Mouse (Mus musculus): ENCODE measurements around the gene Zfp764.
"Not testable (repeated sequence)": the region's sequence is repeated elsewhere in the genome, so short reads cannot be mapped to it uniquely, and the experiment has no call there.

Zfp764 gene

DNA sequence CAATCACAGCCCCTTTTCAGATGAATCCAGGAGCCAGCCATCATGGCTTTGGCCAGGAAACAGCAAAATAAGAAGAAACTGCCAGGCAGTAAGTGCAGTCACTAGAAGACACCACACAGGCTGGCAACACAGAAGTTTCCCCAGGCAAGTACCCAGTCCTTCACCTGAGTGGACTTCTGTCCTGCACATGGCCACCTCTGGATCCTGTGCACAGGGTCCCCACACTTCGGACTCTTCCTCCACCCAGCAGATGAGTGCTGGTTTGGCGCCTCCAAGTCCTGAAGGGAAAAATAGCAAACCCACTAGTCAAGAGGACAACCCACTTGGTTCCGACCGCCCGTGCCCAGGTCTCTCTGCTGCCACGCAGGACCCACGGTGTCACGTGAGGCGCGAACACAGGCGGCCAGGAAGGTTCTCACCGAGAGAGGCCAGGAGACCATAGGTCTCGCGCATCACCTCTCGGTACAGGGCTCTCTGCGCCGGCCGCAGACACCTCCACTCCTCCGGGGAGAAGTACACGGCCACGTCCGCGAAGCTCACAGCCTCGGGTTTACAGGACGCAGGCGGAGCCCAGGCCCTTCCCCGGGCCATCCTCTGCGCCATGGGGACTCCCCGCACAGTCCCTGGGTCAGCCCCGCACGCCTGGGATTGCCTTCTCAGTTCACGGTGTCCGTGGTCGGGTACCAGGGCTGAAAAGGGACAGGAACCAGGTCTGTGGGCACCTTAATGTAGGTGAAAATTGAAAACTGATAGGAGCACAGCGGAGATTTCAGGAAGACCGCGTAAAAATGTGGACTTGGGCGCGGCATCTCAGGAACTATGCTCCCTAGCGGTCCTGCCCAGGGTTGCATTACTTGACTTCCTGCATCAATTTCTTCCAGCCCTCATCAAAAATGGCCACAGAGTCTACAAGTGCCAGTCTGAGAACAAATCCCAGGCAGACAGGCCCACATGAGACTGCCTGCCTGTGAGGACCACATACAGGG lies at the start of gene Zfp764:
Gene Zfp764 (minus strand): TSS at position 821 of the 986 bp plus-strand sequence.
- DNase-seq, result peak; percentile 91

DNA sequence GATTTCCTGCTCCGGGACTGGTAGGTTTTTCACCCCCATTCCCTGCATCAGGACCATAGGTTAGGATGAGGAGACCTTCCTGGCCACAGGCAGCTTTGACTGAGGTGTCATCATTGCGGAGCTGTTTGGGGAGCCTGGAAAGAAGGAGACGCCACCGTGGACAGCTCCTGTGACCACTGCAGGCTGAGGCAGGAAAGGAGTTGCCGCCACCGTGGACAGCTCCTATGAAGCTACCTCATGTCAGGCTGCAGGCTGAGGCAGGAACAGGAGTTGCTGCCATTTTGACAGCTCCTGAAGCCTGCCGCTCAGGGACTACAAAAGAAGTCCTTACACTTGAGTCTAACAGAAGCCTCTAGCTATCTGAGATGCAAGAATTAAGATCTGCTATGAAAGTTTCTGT lies 48.3 kb upstream of the Zfp764 start:
- no peak for DNase-seq

DNA sequence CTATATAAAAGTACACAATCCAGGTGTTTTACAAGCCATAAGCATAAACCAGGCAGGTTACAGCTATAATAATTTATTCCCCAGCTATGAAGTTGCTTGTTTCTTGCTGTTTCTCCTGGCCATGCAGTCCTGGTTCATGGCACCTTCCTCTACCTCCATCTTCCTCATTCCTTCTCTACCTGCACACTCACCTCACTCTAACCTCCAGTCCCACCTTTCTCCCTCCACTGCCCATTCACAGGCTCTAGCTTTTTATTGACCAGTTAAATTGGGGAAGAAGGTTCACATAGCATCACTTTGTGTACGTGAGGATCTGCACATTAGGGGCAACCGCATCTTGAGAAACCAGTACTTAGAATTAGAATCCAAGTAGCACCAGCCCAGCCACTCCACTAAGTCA lies 46.4 kb upstream of the Zfp764 start:
- no peak for DNase-seq

DNA sequence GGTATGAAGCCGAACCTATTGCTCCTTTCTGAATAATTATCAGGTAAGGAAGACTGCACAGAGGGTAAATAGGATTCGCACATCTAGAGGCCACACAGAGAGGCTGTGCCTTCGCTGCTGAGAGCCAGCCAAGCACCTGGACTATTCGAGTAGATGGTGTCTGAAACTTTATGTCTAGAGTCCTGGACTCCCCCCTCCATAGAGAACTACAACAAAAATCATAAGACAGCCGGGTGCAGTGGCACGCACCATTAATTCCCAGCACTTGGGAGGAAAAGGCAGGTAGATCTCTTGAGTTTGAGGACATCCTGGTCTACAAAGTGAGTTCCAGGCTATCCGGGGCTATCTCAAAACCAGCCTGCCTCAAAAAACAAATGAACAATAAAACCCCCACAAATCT lies 43.3 kb upstream of the Zfp764 start:
- DNase-seq, result no peak

DNA sequence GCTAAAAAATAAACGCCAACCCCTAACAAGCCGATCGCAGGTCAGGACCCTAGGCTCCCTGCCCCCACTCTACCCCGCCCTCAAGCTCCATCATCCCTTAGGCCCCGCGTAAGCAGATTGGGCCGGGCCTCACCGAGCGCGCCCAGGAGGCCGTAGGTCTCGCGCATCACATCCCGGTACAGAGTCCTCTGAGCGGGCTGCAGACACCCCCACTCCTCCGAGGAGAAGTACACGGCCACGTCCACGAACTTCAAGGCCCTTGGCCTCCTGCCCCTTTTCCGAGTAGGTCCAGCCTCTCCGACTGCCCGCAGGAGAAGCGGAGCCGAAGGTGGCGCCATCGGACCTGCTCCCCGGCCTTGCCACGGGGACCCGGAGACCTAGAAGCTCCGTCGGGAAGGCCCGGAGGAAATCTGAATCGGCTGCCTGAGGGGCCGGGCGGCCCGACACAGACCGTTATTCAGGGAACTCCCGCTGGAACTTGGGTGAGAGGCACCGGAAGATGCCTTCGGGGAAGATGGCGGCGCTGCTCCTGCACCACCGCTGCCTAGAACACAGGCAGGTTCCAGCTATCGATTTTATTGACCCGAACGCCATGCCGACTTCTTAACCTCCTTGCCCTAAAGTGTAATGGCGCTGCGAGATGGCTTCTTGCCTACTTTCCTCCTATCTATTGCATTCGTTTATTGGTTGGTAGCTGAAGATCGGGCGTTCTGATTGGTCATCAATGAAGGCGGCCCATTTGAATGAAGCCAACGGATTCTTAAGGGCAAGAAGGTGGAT lies 42.1 kb upstream of the Zfp764 start, which contains the start of gene Zfp689:
Gene Zfp689 (minus strand): TSS at position 638 of the 780 bp plus-strand sequence.
- DNase-seq, result peak; percentile 95

DNA sequence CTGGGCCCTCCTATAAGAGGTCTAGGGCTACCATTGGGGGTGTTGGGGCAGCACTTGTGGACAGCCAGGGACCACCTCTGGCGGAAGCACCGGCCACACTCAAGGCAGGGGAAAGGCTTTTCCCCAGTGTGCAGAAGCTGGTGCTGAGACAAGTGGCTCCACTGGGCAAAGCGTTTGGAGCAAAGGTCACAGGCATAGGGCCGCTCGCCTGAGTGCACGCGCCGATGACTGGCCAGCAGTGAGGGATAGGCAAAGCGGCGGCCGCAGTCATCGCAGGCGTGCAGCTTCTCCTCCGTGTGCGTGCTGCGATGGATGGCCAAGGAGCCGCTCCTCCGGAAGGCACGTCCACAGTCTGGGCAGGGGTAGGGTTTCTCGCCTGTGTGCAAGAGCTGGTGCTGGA lies 37.4 kb upstream of the Zfp764 start:
- no peak for DNase-seq

DNA sequence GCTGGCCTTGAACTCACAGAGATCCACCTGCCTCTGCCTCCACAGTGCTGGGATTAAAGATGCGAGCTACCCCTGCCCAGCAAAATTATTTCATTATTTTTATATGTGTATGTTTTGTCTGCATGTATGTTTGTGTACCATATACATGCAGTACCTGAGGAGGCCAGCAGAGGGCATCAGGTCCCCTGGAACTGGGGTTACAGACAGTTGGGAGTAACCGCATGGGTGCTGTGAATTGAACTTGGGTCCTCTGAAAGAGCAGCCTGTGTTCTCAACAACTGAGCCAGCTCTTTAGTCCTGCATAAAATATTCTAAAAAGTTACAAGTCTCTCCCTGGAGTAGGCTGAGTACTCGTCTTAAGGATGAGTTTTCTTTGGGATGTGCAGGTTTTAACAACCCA lies 31.1 kb upstream of the Zfp764 start:
- no peak for DNase-seq

DNA sequence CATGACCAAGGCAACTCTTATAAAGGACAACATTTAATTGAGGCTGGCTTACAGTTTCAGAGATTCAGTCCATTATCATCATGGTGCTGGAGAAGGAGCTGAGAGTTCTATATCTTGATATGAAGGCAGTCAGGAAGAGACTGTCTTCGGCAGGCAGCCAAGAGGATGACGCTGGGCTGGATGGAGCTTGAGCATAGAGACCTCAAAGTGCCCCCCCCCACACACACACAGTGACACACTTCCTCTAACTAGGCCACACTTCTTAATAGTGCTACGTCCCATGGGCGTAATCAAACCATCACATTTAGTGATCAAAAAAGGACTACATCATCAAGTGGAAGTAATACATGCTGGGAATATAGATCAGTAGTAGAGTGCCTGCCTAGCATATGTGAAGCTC lies 28.6 kb upstream of the Zfp764 start:
- no peak for DNase-seq

DNA sequence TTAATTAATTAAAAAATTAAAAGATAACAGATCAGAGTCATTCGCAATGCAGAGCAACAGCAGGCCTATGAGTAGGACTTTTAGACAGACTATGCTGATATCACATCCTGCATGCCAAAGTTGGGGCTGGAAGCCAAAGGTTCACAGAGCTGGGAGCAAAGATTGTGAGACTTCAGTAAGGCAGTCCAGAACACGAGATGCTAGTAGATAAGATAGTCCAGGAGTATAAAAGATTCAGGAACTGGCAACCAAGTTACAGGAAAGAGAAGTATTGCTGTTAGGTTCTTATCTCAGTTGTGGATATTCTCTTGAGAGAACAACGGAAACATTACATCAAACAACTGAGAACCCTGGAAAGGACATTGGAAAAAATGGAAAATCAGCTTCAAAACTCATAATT lies 19.7 kb upstream of the Zfp764 start:
- DNase-seq, result no peak

DNA sequence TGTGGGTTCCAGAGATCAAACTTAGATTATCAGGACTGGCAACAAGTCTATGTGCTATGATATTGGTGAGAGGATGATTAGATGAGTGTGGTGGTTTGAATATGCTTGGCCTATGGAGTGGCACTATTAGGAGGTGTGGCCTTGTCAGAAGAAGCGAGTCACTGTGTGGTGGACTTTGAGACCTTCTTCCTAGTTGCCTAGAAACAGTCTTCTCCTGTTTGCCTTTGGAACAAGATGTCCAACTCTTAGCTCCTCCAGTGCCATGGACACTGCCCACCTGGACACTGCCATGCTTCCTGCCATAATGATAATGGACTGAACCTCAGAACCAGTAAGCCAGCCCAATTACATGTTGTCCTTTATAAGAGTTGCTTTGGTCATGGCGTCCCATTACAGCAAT lies 19.3 kb upstream of the Zfp764 start:
- no peak for DNase-seq

DNA sequence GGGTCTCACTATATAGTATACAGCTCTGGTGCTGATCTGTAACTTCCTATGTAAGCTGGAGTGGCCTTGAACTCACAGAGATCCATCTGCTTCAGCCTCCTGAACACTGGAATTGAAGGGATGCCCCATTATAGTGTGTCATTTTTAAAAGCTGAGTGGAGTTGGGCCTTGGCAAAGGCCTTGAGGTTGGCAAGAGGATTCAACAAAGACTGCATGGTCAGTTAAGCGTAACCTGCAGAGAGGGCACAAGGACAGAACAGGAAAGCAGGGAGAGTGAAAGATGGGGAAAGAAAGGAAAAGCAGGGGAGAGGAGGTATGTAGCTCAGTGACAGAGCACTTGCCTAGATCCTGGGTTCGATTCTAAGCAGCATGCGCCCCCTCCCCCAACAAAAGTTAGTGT lies 18.7 kb upstream of the Zfp764 start:
- no peak for DNase-seq

DNA sequence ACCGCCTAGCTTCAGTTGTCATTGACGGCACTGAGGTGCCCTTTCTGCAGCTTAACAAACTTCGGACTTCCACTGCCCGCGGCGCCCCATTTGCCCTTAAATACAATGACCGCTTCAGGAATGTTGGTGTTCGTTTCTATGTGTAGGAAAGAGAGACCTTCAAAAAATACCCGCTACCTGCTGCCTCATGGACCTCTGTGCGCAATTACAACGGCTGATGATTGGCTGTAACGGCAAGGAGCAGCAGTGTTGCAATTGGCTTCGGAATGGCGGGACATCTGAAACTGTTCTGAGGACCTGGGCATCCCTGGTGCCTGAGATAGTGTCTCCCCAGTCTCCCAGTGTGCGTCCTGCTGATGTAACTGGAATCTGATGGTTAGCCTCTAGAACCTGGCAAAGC lies 15.6 kb upstream of the Zfp764 start:
- DNase-seq, result peak; percentile 57

DNA sequence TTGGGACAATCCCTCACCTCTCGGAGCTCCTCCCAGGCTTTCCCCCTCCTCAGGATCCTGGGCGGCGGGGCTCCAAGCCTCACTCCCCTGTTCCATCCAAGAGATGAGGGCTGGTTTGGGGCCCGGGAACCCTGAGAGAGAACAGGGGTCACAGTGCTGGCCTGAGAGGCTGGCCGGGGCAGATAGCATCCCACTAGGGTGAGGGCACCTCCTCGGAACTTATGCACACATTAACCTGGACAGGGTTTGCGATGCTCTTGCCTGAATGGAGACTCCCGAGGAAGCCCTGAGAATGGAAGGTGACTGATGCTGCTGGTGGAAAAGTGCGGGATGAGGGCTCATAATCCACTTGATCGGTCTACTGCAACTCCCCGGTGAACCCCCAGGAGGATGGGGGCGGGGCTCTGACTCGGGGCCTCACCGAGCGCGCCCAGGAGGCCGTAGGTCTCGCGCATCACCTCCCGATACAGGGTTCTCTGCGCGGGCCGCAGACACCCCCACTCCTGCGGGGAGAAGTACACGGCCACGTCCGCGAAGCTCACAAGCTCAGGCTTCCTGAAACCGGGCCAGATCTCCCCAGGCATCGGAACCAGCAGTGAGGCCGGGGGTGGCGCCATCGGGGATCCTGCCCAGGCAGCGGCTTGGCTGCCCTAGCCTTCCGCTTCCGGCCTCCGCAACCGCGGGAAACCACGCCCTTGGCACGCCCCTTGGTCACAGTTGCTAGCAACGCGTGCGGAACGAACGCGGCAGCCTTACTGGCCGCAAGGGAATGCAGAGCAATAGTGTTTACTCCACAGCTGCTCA lies 15.0 kb upstream of the Zfp764 start, which contains the start of gene Zfp688:
Gene Zfp688 (minus strand): TSS at position 681 of the 804 bp plus-strand sequence.
- DNase-seq, result peak; percentile 88

DNA sequence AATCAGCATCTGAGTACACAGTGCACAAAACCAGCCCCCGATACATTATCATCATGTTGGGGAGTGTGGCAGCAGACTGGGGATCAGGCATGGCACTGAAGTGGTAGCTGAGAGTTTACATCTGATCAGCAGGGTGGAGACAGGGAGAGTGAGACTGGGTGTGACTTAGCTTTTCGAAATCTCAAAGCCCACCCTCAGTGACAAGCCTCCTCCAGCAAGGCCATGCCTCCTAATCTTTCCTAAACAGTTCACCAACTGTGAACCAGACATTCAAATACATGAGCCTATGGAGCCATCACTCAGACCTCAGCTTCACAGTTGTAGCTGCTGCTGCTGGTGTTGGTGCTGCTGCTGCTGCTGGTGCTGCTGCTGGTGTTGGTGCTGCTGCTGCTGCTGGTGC lies 4.8 kb upstream of the Zfp764 start:
- DNase-seq, result no peak

DNA sequence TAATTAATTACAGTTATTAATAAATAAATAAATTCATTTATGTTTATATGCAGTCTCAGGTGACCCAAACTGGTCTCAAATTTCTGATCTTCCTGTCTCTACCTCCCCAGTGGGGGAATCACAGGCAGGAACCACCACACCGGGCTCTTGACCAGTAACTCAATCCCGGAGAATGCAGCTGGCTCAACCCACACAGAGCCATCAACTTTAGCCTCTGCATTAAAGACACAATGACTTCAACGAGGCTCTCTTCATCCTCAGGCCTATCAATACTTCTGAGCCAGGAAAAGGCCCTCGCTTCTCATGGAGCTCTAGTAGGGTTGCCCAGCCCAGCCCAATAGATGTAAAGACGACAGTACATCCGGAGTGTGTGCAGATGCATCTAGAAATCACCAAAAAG lies 2.5 kb downstream of the Zfp764 start:
- not testable (repeated sequence) for DNase-seq

DNA sequence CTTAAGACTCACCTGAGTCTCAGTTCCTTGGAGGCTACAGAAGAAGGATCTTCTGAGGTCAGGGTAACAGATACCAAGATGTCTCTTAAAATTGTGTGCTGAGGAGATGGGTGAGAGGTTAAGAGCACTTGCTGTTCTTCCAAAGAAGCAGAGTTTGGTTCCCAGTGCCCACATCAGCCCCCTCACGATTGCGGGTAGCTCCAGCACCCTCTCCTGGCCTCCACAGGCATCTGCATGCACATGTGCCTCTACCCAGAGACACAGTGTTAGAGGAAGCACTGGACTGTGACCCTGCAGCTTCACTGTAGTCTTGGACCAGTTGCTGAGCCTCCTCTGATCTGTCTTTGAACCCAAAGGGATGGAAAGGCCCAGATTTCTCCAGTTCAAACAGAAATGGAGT lies 3.6 kb downstream of the Zfp764 start:
- no peak for DNase-seq

DNA sequence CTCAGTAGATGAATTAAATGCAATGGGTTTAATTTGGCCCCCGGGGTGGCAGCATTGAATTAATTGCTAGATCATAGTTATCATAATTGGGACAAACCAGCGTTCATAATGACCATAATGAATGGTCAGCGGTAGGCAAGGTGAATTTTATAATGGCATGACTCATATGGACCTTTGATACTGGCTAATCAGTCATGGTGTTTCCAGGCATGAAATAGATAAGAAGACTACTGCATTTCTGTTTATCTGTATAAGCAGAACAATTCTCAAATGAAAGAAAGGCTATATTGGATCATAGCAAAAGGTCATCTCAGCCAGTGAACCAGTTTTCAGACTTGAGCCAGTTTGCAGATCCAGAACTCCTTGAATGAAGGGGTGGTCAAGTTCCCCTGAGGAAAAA lies 6.3 kb downstream of the Zfp764 start:
- DNase-seq, result no peak

DNA sequence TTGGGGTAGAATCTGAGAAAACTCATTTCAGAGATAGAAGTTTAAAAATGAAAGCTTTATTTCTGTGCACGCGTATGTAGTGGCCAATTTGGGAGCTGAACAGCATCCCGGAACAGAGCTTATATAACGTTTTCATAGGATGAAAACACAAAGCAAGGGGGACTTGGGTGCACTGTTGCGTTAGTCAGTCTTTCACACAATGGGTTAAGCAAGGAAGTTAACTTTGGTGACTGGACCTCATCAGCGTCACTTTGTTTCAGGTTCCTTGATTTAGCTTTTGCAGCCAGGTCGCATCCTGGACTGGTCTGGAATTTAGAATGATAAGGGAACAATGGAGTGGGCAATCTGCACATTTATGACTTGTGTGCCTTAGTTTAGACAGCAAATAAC lies 12.7 kb downstream of the Zfp764 start:
- no peak for DNase-seq

DNA sequence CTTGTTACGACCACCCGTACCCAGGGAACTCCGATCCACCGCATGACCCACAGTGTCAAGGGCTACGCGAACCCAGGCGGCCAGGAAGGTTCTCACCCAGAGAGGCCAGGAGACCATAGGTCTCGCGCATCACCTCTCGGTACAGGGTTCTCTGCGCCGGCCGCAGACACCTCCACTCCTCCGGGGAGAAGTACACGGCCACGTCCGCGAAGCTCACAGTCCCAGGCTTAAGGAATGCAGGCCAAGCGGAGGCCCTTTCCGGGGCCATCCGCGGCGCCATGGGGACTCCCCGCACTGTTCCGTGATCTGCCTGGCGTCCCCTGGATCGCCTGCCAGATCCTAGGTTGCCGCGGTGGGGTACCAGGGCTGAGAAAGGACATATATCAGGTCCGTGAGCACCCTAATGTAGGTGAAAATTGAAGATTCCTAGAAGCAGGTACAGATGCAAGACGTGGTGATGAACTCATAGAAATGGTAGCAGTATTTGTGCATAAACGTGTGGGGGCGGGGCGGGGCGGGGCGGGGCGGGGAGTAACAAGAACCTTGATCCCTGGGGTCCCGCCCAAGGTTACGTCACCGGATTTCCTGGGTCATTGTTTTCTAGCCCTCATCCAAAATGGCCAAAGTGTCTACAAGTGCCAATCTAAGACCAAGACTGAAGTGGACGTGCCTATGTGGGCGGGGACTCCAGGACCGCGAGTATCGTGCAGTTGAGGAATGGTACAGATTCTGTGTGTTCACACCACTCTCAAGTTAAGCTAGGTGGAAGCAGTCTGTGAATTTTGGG lies 13.3 kb downstream of the Zfp764 start, which contains the start of gene E430018J23Rik:
Gene E430018J23Rik (minus strand): TSS at position 473 of the 787 bp plus-strand sequence.
- peak; percentile 99 for DNase-seq

DNA sequence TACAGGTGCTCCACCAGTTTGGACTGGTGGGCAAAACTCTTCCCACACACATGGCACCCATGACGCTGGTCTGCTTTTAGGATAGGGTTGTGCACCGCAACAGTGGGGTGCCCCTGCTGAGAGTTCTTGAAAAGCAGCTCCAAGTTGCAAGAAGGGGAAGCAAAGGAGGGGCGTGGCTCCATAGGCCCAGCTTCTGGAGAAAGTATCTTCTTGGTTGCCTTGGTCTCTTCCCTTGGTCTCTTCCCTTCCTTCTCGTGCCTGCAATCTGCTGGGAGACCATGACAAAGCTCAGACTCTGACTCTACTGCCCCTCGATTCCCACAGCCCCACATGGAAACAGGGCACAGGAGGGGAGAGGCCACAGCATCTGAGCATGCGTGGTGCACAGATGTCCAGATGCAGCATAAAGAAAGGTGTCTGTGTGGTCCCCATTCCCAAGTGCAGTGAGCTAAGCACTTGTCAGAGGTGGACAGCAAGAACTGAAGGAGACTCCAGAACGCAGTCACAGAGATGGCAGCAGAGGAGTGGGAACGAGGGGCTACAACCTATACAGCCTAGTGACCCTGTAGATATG lies 14.3 kb downstream of the Zfp764 start:
- DNase-seq, result no peak

DNA sequence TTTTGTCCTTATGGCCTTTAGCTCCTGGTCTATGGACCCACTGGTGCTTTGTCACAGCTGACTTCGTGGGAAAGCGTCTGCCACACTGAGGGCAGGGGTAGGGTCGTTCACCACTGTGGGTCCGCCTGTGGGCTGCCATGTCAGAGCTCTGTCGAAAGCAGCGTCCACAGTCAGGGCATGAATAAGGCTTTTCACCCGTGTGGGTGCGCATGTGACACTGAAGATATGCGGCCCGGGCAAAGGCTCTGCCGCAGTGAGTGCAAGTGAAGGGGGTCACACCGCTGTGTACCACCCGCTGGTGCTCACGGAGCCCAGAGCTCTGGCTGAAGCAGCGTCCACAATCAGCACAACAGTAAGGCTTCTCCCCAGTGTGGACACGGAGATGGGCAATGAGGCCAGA lies 15.1 kb downstream of the Zfp764 start:
- peak; percentile 54 for DNase-seq

DNA sequence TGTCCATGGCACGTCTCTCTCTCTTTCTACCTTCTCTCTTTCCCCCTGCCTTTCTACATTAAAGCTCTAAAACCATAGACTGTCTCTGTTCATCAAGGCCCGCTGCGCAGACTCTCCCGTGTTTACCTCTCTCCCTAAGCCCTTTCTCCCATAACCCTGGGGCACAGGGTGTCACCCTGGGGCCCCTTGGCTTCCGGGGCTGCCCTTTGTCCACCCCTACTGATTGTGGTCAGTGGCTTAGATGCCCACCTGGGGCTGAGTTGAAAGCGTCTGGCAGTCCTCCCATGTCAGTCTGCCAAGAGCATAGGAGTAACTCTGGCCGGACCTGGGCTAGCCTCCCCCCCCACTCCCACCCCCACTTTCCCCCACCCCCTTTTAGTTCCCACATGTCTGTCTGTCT lies 16.3 kb downstream of the Zfp764 start:
- no peak for DNase-seq

Measured in cerebellum, adult 9-11 months (tissue).